23 mouse cellular contexts compared by ENCODE assay signal in genomic region chr7:82318515-82318914, GRCm38 (mm10). TPM values are rescaled to one million over a fixed set of nuclear protein-coding genes. Genes with fewer than 3 reads are reported as not detected.
DNase-seq lines count a peak whose midpoint lies in the region; ATAC-seq and TF ChIP-seq lines count a peak whose summit lies in the region.
"Had no signal": no experiment of that assay in that cellular context is flagged by ENCODE, and none has a peak within 500 bp of the region (broad histone marks: within the 10 kb centered on the region; RNA-seq: fewer than 3 reads in every experiment).

No protein-coding gene starts in this region.

- WGBS in heart, embryonic 11.5 days (ENCODE audit: insufficient replicate concordance) = 82% methylated on average over 12 of the region's 12 CpGs
- 83% methylated on average over 12 of the region's 12 CpGs for WGBS in heart, postnatal 0 days

- H3K9me3 ChIP-seq in heart, embryonic 11.5 days (replicated peaks; ENCODE audit: control insufficient read depth, low read length) = no peaks in the 10 kb centered on the region
- H3K9me3 ChIP-seq in heart, postnatal 0 days (replicated peaks; ENCODE audit: control insufficient read depth, low read length) = no peaks in the 10 kb centered on the region
- H3K9me3 ChIP-seq in megakaryocyte, embryonic 14.5 days = no peaks in the 10 kb centered on the region
- H3K9me3 ChIP-seq: intestine, embryonic 15.5 days; liver, embryonic 12.5 days; neural tube, embryonic 13.5 days had no signal

- ATAC-seq in heart, embryonic 11.5 days (replicated peaks; ENCODE audit: insufficient number of reproducible peaks, low FRiP score, low TSS enrichment) = no peak
- no peak for ATAC-seq in heart, postnatal 0 days (ENCODE audit: insufficient read depth, low read depth)
- ATAC-seq in megakaryocyte, adult 5-6 weeks (ENCODE audit: poor library complexity, severe bottlenecking) = no peak
- ATAC-seq: CD4-positive, CD25-positive, alpha-beta regulatory T cell, adult 4 months; hindbrain, embryonic 16.5 days; intestine, embryonic 15.5 days; liver, embryonic 12.5 days; midbrain, embryonic 16.5 days had no signal

- TF ChIP-seq CTCF in heart, postnatal 0 days (IDR thresholded peaks at IDR 0.05; ENCODE audit: low read depth) = no peak

- no peaks in the 10 kb centered on the region for H3K36me3 ChIP-seq in heart, embryonic 11.5 days (ENCODE audit: control insufficient read depth, insufficient read depth, low read length)
- H3K36me3 ChIP-seq in heart, postnatal 0 days (replicated peaks; ENCODE audit: control insufficient read depth, insufficient read depth, low read length) = no peaks in the 10 kb centered on the region
- no peaks in the 10 kb centered on the region for H3K36me3 ChIP-seq in megakaryocyte, embryonic 14.5 days (replicated peaks; ENCODE audit: low read length)
- H3K36me3 ChIP-seq: intestine, embryonic 15.5 days; liver, embryonic 12.5 days; neural tube, embryonic 13.5 days had no signal

- no peak overlapping the region for H3K4me3 ChIP-seq in heart, embryonic 11.5 days (ENCODE audit: low read depth, low read length)
- H3K4me3 ChIP-seq in heart, postnatal 0 days (ENCODE audit: low read depth, low read length) = peak overlapping the region; percentile 27; the same call in 1 of the 2 replicates
- peak overlapping the region; percentile 42 for H3K4me3 ChIP-seq in megakaryocyte, embryonic 14.5 days (replicated peaks)
- H3K4me3 ChIP-seq: intestine, embryonic 15.5 days; liver, embryonic 12.5 days; myocyte; neural tube, embryonic 13.5 days had no signal

- H3K27ac ChIP-seq in heart, embryonic 11.5 days (ENCODE audit: low read depth, low read length) = no peak overlapping the region
- no peak overlapping the region for H3K27ac ChIP-seq in heart, postnatal 0 days (ENCODE audit: low read depth)
- H3K27ac ChIP-seq: intestine, embryonic 15.5 days; liver, embryonic 12.5 days; neural tube, embryonic 13.5 days had no signal

- no peaks in the 10 kb centered on the region for H3K4me1 ChIP-seq in heart, embryonic 11.5 days (ENCODE audit: control insufficient read depth, insufficient read depth, low read length)
- peaks cover 4% of the 10 kb centered on the region for H3K4me1 ChIP-seq in heart, postnatal 0 days (ENCODE audit: control insufficient read depth, insufficient read depth)
- H3K4me1 ChIP-seq in megakaryocyte, embryonic 14.5 days = no peaks in the 10 kb centered on the region
- H3K4me1 ChIP-seq: intestine, embryonic 15.5 days; liver, embryonic 12.5 days; neural tube, embryonic 13.5 days had no signal

- no peak overlapping the region for H3K9ac ChIP-seq in heart, embryonic 11.5 days (ENCODE audit: low read depth, low read length)
- no peak overlapping the region for H3K9ac ChIP-seq in heart, postnatal 0 days (replicated peaks; ENCODE audit: low read depth, low read length)
- H3K9ac ChIP-seq: intestine, embryonic 15.5 days; liver, embryonic 12.5 days; neural tube, embryonic 13.5 days had no signal

- H3K27me3 ChIP-seq in heart, embryonic 11.5 days (ENCODE audit: control insufficient read depth, insufficient read depth, low read length) = 0 out of 2 replicates have a peak, but pooled peaks cover 3% of the 10 kb centered on the region
- no peaks in the 10 kb centered on the region for H3K27me3 ChIP-seq in heart, postnatal 0 days (ENCODE audit: control insufficient read depth, insufficient read depth, low read length)
- no peaks in the 10 kb centered on the region for H3K27me3 ChIP-seq in megakaryocyte, embryonic 14.5 days (replicated peaks)
- H3K27me3 ChIP-seq: intestine, embryonic 15.5 days; liver, embryonic 12.5 days; neural tube, embryonic 13.5 days had no signal

- H3K4me2 ChIP-seq in heart, embryonic 11.5 days = peak overlapping the region; percentile 34; the same call in 1 of the 2 replicates
- H3K4me2 ChIP-seq in heart, postnatal 0 days (ENCODE audit: low read depth, low read length) = peak overlapping the region; percentile 47
- H3K4me2 ChIP-seq: intestine, embryonic 15.5 days; liver, embryonic 12.5 days; neural tube, embryonic 13.5 days had no signal

- intact Hi-C loops in heart, postnatal 36 days (cut with DNase I) = no loop called here

- TF ChIP-seq EP300 in heart, postnatal 0 days (IDR thresholded peaks at IDR 0.05; ENCODE audit: low read depth) = no peak

- no peak for DNase-seq in heart, postnatal 36 days
- DNase-seq in heart, postnatal 0 days (ENCODE audit: low spot score) = no peak
- no peak for DNase-seq in heart, adult 8-10 months (ENCODE audit: low spot score)
- no peak for DNase-seq in left cerebral cortex, adult 9 months (ENCODE audit: low spot score in 2 of 2)
- DNase-seq: adrenal gland, postnatal 25 days; cerebellum, adult 9-10 months; kidney, adult 9 months; kidney, postnatal 14 days; lung, adult 18-20 months; retina, postnatal 1 day; right cerebral cortex, postnatal 25 days; spleen, adult 18-20 months had no signal

RNA-seq across cellular contexts. Expression of gene Adamtsl3, which starts 17.0 kb away (rescaled TPM):
- 0.54 and 0.57 TPM in 2 replicates for polyA plus RNA-seq in heart, embryonic 11.5 days (2014; fragmentation: Nextera tagmentation; extraction: Ambion mirVana)
- total RNA-seq in heart, postnatal 36 days (2021) = 1 to 10 TPM; 5.5 to 6.5 TPM
- 2.0 and 4.1 TPM in 2 replicates for total RNA-seq in heart, postnatal 0 days (2014; rRNA removed; ENCODE audit: low replicate concordance)
- polyA plus RNA-seq in heart, postnatal 0 days (2015; fragmentation: Nextera tagmentation; extraction: Ambion mirVana) = 1.00 and 1.0 TPM in 2 replicates
- total RNA-seq in heart, adult 8-10 months (2022) = 10 to 100 TPM in 1 of 4 experiments, 1 to 10 TPM in 3; 4.4 to 11.4 (median 6.6) TPM
- polyA plus RNA-seq in megakaryocyte, embryonic 14.5 days (2012; ENCODE audit: insufficient read depth, low replicate concordance) = 0.01 TPM in 1 of 2 replicates, not detected in the other
- 0.11 and 0.18 TPM in 2 replicates for total RNA-seq in megakaryocyte, adult 5-6 weeks (2015)
- total RNA-seq in megakaryocyte, adult 5-6 weeks (2017) = 0.15 and 0.16 TPM in 2 replicates
- total RNA-seq: megakaryocyte-erythroid progenitor cell, adult 5-6 weeks had no signal
- polyA plus RNA-seq: CD4-positive, CD25-positive, alpha-beta regulatory T cell, adult 4 months had no signal
